Mouse (Mus musculus) brain, adult 2 months (tissue): ENCODE measurements around the gene Ttc7b.

Experiments used
- DNase-seq: peaks from one replicate; pipeline ENCODE4 v3.0.0; 2011; ENCODE audit warnings: low read depth, low spot score

The Ttc7b gene

GRCm38 (mm10) chr12:100489799-100490198, 30.8 kb downstream of the Ttc7b start:
- DNase-seq, result peak; percentile 48

DNA sequence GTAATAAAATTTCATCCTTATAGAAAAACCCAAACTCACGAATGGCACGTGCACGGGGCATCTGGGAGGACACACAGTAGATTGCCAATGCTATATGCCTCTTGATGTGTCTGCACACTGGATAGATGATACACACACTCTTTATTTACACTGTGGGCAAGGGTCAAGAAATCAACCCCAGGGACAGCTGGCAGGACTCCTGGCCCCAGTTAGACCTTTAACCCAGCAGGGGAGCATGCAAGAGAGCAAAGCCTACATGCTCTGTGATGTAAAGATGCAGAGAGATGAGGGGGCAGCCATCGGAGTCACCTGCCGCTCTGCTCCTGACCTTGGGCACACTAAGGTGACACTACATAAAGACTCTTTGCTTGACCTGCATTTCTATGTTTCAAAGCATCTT, 32.3 kb downstream of the Ttc7b start:
- no peak for DNase-seq

GRCm38 (mm10) chr12:100486232-100486631, 34.4 kb downstream of the Ttc7b start:
- peak; percentile 55 for DNase-seq

DNA sequence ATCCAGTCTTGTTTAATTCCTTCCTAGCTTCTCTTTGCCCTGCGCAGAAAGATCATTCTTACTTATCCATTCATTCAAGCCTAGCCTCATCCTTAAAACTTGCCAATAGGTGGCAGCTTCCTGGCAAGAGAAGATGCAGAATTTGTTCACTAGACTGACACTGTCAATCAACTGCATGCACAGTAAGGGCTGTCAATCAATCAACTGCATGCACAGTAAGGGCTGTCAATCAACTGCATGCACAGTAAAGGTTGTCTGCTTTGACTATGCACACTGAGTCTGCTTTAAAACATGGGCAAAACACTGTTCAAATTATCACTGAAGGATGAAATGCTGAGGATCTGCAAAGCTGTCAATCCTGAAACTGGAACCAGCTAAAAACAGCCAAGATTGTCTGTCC, 37.6 kb downstream of the Ttc7b start:
- DNase-seq, result no peak

GRCm38 (mm10) chr12:100482255-100482654, 38.4 kb downstream of the Ttc7b start:
- no peak for DNase-seq

- peak; percentile 54 for DNase-seq
Measured at GRCm38 (mm10) chr12:100481443-100482026, 39.1 kb downstream of the Ttc7b start.

GRCm38 (mm10) chr12:100480642-100481442, 39.8 kb downstream of the Ttc7b start:
- DNase-seq, result peak; percentile 85

DNA sequence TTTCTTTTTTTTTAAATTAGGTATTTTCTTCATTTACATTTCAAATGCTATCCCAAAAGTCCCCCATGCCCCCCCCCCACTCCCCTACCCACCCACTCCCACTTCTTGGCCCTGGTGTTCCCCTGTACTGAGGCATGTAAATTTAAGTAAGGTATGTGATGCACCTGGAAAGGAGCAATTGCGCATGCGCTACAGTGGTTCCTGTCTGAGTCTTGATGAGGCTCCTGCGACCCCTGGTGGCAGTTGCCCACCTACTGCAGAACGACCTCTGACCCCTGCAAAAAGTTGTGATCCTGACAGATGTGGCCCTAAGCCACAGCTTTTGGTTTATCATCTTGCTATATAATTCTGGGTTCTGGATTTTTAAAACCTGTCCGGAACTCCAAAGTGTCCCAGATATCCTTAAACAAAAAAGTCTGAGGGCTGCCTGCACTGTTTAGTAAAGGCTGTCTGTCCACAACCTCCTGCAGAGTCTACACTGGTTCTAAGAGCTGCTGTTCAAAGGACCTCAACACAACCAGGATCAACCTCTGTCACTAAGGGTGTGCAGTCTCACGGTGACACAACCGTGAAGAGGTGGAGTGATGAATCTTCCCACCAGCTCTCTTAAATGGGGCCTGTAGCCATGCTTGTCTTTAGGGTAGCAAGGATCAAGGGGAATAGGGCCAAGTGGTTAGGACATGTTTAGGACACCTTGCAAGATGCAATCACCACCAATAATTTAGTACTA, 40.6 kb downstream of the Ttc7b start:
- peak; percentile 90 for DNase-seq

- no peak for DNase-seq
Measured at GRCm38 (mm10) chr12:100479270-100479869, 41.3 kb downstream of the Ttc7b start.

DNA sequence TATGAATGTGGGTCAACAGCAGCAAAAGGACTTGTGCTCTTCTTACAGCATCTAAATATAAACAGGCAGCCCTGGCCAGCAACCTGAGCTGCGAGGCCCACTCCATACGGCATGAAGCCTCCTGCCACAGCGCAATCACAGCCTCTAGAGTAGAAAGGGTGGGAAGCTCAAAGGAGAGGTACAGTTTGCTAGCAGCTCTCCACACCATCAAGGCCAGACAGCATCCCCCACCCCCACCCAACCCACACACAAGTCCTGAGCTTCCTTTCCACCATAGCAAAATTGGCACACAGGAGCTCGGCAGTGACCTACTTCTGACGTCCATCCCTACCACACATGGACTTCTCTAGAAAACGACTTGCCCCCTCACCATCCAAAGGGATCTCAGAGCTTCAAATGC, 42.0 kb downstream of the Ttc7b start:
- DNase-seq, result peak; percentile 83

DNA sequence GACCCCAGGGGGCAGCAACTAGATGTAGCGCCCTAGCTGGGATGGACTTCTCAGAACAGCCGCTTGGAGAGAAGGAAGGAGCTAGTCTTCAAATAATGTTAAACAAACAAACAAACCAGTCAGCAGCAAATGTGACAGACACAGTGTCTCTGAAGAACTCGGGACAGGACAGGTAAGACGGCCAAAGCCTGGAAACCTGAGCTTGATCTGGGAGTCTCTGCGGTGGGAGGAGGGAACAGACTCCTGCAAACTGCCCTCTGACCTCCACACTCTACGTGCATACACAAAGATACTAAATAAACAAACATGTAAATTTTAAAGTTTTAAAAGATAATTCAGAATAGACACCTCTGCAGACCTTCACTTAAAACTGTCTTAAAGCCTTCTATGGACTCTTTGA, 42.5 kb downstream of the Ttc7b start:
- DNase-seq, result no peak

DNA sequence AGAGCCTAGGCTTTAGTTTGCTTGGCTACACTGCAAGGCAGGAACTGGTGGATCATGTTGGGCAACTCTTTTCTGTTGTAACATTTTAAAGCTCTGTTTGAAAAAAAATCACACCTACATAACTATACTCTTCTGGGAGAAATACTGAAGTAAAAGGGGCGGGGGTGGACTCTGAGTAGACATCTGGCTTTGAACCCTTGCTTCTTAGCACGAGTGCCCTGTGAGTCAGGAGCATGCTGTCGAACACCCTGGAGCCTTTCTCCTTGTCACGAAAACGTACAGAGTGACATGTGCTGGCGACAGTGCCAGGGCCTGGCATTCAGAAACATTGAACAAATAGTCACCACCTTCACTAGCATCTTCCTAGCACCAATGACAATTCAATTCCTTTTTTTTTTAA, 43.2 kb downstream of the Ttc7b start:
- peak; percentile 80 for DNase-seq

GRCm38 (mm10) chr12:100476351-100476750, 44.3 kb downstream of the Ttc7b start:
- no peak for DNase-seq

DNA sequence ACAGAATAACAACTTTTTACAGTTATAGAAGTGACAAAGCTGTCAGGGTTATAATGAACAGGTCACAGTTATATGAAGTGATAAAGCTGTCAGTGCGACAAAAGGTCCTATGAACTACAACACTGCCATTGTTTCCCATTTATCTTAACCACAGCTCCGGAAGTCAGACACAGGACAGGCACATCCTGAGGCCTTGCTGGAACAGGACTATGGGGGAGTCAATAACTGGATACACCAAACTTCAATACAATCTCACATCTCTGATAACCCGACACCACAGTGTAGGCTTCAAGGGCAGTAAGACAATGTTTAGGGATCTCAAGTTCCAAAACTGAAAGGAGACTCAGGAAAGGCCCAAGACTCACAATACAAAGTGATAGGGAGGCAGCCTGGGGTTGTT, 45.1 kb downstream of the Ttc7b start:
- DNase-seq, result no peak

- DNase-seq, result no peak
Measured at GRCm38 (mm10) chr12:100474661-100475321, 45.8 kb downstream of the Ttc7b start.

DNA sequence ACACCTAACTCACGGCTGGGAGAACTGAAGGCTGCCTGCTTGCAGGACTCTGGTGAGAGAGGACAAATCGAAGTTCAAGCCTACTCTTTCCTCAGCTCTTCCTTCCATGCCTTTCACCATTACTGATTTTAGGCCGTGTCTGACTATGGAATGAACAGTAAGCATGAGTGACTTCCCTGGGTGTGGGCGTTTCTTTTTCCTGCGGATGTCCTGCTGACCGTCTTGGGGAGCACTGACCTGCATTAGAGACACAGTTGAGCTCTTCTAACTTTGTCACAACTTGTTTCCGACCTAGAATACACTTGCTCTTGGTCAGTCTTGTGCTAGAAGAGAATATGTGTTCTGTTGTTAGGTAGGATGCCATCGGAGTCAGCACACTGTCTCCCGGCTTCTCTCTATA, 50.3 kb downstream of the Ttc7b start:
- DNase-seq, result no peak

GRCm38 (mm10) chr12:100469503-100470293, 50.9 kb downstream of the Ttc7b start:
- peak; percentile 70 for DNase-seq

- no peak for DNase-seq
Measured at GRCm38 (mm10) chr12:100465101-100465715, 55.4 kb downstream of the Ttc7b start.

DNA sequence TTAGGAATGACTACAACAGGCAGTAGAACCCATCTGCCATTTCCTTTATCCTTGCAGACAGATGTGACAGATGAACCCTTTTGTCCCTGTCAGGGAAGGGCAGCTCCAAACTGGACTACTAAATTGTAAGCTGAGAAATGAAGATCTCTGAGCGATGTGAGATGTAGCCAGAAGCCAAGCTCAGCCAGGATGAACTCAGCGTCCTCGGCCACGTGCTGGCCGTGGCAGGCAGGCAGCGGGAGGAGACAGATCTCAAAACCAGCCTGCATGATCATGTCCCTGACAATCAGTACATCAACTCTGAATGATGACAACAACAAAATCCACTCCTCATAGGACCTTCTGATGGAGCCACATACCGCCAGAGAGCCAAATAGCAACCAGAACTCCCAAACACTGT, 62.9 kb downstream of the Ttc7b start:
- no peak for DNase-seq

DNA sequence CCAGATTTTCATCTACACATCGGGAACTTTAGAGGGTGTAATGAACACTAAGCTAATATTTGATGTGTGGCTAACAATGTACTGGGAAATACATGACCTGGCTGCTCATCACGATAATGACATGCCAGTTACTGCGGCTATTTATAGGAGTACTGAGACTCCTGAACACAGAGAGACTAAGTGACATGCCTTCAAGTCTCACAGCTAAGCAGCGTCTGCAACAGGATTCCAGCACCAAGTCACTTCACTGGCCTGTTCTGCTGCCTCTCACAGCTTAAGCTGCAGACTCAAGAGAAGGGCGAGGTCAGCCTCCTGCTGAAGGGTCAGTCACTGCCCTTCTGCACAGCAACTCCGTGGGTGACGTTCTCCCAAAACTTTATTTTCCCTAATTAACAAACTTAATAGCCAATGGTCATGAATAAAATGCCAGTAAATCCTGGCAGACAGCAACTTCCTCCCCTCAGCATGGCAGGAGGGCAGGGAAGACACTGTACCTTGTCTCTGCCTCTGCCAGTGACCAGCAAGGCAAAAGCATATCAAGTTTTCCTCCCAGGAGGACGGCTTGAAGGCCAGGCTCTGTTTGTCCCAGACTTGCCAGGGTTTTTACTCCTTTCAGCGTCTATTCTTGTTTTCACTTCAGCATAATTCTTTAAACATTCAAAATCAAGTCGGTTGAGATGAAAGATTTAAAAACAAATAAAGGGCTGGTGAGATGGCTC, 64.2 kb downstream of the Ttc7b start:
- no peak for DNase-seq
